Mouse (Mus musculus) heart, postnatal 4 days (tissue): ENCODE results near the gene Fkbp11. TPM values are rescaled to one million over a fixed set of nuclear protein-coding genes. Genes with fewer than 3 reads are reported as not detected.
"Not testable (repeated sequence)": the region's sequence is repeated elsewhere in the genome, so short reads cannot be mapped to it uniquely, and the experiment has no call there.

Experiments used
- DNase-seq: peaks from one replicate; pipeline ENCODE4 v3.0.0; 2021
- total RNA-seq, 2 experiments: library from RNA; stranded (reverse); gene quantifications; 2 replicates each; pipeline ENCODE4 v1.2.3; 2021

Fkbp11 gene
- 10 to 100 TPM; 11.0 to 12.8 TPM for total RNA-seq

DNA sequence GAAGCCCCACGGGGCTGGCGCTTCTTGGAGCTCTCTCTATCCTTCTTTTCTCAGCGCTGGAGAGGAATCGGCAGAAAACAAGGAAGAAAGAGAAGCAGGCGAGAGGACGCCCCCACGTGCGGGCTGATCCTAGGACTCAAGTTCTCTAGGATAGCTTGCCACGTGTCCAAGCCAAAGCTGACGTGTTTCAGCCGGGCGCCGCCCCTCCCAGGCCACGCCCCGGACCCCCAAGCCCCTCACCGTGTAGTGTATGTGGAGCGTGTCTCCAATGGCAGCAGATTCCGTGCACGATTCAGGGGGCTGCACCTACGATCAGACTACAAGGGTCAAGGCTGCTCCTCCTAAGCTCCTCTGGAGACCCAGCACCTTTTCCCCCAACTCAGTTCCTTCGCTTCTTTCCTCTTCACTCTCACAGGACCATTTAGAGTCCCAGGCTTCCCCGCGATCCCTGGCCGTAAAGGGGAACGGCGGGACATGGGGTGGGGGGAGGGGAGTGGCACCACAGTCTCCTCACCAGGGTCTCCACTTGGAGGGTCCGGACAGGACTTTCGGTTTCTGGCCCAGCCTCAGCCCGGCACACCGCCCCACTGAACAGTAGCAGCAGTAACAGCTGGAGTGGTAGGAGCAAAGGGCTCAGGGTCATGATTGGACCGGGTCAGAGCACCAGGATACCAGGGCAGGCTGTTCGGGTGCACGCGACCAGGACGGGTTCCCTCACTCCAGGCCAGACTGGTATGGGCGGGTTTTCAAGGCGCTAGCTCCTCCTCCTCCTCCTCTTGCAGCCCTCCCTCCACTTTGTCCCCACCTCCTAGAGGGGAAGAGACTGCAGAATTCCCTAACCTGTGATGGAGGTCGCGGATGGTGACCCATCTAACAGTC is at the start of gene Fkbp11:
TSS of gene Fkbp11 (minus strand) at position 756 of the 879 bp plus-strand sequence.
- peak; percentile 65 for DNase-seq

DNA sequence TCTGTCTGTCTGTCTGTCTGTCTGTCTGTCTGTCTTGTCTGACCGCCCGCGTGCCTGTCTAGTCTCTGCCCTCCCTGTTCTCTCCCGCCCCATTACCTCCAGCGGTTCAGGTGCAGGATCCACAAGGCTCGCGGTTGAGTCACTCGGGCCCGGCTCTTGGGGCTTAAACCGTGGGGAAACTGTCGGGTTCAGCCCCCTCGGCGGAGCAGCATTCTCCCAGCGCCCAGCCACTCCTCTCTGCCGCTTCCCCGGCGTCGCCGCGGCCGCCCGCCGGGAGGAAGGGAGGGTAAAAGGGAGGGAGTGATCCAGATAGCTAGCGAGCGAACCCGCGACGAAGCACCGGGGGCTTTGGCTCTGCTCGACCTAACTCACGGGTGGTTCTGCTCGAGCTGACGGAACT is 49.8 kb upstream of the Fkbp11 start, which contains the start of gene Wnt10b:
TSS of gene Wnt10b (minus strand) at position 389 of the 400 bp plus-strand sequence.
- DNase-seq = peak; percentile 30

DNA sequence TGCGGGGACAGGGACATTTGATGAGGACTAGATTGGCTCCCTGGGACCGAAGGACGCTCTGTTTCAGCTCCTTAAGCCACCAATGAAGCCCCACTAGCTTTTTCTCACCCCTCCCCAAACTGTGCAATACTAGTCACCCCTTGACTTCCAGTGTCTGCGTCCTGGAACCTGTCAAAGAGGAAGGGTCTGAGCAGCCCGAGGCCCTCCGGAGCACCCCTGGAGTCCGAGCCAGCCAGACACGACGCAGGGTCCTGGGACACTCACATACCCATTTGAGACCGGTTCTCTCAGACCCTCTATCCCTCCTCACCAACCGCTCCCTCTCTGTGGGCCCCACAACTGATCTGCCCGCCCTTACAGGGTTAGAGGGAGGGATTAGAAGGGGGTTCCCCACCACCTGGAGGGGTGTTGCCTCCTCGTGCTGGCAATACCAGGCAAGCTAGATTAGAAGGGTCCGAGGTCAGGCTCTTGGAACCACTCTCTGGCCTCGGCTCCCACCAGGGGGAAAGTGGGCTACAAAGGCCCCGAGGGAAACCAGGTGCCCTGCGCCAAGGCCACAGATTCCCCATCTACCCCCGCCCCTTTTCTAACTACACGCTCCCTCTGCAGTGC is 49.1 kb upstream of the Fkbp11 start:
- DNase-seq = no peak

DNA sequence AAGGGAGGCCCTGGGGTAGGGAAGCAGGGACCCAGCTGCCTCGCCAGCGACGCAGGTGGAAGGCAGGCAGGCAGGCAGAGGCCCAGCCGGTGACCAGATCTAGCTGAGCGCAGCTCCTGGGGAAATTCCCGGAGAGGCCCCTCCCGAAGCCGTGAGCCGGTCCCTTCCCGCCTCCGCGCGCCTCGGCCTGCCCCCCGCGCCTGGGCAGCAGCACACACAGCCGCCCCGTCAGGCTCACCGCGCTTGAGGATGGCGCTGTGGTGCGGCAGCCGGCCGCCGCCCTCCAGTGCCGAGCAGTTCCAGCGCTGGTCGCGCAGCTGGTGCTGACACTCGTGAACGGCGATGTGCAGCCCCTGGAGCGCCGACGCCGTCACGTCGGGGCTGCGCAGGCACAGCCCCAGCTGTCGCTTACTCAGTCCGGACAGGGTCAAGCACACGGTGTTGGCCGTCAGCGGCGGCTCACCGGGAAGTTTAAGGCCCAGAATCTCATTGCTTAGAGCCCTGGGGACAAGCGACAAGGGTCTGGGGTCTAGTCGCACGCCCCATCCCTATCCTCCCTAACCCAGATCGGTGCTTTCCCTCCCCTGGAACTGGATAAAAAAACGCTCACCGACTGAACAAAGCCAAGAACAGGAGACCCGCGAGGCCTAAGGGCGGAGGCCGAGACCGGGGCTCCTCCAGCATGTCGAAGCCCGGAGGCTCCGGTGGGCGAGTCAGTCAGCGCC is 48.4 kb upstream of the Fkbp11 start:
- peak; percentile 36 for DNase-seq

DNA sequence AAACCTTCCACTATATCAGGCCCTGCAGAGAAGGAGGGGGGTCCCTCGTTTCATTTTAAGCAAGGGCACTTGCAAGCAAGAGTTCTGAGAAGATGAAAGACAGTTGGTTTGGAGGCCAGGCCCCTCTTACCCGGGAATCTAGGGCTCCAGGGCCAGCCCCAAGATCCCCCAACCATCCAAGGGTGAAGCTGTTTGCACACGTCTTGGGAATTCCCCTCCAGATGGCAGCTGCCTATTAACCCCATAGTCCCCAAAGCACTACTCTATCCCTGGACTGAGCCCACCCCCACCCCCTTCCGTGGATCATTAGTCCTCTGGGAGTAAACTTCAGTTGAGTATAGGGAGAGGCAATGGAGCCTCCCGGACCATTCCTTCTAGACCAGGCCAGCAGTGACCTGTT is 47.5 kb upstream of the Fkbp11 start:
- no peak for DNase-seq

DNA sequence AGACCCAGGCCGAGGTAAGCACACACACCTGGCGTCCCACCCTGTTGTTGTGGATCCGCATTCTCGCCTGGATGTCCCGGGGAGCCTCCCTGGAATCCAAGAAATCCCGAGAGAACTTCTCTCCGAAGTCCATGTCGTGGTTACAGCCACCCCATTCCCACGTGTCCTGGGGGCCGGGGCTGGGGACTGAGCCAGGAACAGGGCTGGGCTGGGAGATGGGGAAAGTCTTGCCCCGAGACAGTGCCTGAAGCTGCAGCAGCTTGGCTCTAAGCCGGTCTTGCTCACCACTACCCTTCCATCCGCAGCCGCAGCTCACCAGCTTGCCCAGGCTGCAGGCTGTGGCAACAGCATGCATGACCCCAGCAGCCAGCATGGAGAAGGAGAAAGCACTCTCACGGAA is 46.1 kb upstream of the Fkbp11 start:
- DNase-seq = no peak

DNA sequence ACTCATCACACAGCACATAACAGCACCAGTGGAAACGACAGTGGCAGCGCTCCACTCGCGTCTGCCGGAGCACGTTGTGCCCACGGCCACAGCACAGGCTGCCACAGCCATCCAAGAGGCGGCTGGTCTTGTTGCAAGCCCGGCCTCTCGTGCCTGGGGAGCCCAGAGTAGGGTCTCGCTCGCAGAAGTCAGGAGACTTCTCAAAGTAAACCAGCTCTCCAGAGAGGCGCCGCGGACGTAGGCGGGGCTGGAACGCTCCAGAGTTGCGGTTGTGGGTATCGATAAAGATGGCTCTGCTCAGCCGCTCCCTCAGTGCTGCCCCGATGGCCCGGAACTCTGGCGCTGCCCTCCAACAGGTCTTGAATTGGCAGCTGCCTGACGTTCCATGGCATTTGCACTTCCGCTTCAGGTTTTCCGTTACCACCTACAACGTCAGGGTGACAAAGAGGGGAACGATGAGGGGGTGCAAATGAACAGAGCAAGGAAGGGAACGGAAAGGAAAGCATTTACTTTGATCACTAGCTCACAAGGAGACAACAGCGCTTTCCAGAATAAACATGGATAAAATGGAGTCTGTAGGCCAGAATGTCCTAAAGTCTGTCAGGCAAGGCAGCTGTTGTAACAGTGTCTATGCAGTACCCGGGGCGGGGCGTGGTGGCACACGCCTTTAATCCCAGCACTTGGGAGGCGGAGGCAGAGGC is 44.7 kb upstream of the Fkbp11 start:
- peak; percentile 17 for DNase-seq

DNA sequence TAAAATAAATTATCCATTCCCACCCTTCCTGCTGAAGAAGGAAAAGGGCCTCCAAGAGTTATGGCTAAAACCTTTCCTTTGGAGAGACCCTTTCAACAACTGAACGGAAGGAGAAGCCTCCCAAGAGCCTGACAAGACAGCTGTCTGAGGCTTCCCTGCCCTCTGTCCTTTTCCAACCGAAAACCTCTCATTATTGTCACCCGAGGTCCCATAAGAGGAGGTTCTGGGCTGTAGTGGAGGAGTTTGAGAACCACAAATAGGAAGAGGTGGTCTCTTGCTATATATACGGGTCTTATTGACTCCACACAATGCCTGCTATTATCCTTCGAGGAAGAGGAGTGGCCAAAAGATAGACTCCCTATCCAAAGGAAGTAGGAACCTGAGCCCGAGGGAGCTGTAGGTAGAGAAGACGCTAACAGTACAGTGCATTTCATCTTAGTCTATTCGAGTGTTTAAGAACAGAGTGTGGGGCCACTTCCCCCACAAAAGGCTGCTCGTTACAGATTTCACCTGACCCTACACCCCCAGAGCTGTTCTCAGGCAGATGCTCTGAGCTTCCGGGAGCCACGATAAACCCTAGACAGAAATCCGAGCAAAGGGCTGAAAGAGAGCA is 43.9 kb upstream of the Fkbp11 start:
- no peak for DNase-seq

DNA sequence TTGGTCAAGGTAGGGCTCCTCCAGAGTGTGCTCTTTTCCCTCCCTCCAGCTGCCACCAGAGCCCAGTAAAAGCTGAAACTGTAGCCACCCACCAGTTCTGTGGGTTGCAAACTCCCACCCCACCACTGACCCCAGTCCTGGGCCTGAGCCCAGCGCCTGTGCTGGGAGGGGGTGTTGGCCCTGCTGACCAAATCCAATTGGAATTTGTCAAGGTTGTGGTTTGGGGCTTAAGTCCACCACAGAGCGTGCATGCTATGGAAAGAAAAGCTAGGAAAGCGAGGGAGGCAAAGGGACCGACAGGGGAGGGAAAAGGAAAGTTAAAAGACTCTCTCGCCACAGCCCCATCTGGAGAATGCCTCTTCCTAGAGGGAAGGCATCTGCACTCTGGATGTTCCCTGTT is 40.3 kb upstream of the Fkbp11 start:
- DNase-seq = no peak

DNA sequence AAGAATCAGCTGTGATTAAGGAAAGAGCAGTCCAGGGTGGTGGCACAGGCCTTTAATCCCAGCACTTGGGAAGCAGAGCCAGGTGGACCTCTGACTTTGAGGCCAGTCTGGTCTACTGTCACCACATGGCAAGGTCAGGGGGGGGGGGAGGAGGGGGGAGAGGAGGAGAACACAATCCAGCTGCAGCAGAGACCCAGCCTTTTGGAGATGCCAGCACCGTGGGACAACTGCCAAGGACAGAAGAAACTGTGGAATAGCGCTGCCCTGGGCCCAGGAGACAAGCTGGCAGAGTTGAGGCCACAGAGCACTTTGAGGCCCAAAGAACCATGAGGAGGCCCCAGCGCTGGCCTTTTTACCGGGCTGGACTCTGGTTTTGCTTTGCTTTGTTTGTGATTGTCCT is 37.9 kb upstream of the Fkbp11 start:
- no peak for DNase-seq

DNA sequence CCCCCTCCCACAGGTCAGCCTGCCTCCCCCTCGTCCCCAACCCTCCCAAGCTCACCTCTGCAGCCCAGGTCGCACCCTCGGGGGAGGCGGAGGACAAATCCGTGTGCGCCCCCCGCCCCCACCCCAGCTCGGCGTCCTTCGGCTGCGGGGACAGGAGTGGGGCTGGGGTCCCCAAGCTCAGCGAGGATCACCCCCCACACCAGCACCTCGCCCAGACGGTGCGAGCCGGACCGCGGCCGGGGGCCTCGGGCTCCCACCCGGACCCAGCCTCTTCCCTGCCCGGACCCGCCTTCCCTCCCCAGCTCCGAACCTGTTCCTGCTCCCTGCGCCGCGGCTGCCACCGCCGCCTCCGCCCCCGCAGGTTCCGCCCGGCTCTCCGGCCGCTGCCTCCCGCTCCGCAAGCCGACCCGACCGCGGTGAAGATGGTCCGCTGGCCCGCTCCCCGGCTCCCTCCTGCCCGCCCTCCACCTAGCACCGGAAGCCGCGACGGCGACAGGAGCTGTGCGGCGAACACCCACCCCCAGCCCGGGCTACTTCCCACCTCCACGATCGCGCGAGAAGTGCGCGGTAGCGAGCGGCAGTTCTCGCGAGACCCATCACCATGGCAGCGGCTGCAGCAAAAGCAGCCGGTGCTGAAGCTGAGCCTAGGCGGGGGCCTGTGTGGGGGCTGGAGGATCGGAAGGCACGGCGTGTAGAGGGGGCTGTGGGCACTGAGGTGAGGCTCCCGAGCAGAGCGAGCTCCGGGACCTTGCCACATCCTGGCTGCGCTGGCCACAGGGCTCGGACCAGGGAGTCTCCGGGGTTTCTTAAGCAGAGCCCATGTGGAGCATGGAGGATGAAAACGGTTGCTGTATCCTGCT is 34.9 kb upstream of the Fkbp11 start, which contains the start of gene Arf3:
TSS of gene Arf3 (minus strand) at position 545 of the 860 bp plus-strand sequence.
- DNase-seq = peak; percentile 97

DNA sequence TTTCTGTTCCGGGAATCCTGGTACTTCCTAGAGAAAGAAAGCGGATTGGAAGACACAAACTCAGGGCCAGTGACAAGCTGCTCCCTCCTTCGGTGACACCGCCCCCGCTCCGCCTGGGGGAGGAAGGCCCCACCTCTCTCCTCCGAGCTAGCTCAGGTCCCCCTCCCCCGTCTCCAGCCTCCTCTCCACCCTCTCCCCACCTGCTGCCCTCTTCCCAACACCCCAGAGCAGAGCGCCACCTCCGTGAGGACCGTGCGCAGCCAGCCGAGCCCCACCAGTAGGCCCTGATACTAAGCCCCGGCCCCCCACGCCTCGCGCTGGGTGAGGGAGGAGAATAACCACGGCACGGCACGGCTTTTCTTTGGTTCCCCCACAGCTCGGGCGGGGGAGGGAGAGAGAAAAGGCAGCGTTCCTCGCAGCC is 34.2 kb upstream of the Fkbp11 start:
- peak; percentile 75 for DNase-seq

DNA sequence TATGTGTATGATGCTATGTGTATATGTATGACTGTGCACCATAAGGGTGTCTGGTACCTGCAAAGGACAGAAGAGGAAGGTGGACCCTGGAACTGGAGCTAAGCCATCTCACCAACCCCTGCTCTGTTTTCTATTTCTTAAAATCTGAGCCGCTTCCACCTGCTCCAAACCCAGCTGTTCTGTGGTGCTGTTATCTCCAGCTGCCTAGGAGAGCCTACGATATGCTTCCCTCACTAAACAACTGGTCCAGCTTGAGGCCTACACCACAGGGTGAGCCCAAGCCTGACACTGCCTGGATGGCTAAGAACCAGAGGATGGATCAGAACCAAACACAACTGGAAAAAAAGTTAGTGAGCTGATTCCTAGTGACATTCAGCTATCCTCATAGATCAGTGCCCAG is 26.1 kb upstream of the Fkbp11 start:
- DNase-seq = no peak

DNA sequence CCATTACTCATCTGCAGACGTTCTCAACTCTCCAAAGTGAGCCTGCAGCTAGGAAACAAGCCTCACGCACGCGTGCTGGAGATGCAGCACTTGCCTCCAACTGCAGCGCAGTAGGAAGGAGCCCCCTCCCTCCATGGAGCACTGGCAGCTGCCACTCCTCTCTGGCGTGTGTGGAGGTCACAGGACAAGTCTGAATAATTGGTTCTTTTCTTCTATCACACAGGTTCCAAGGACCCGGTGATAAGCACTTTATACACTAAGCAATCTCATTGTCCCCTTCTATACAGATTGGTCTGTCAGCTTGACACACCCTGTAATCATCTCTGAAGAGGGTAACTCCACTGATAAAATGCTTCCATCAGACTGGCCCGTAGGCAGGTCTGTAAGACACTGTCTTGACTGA is 25.0 kb upstream of the Fkbp11 start:
- no peak for DNase-seq

DNA sequence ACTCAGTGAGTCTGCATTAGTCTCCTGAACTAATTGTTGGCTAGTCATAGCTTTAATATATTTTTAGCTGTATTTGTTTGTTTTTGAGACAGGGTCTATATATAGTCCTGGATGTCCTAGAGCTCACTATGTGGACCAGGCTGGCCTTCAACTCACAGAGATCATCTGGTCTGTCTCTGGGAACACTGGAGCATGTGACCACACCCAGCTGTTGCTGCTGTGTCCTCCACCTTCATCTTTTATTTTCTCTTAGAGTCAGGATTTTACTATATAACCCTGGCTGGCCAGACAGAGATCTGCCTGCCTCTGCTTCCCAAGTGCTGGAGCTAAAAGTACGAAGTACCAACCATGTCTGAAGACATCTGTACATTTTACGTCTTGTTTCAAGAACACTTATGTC is 21.1 kb upstream of the Fkbp11 start:
- no peak for DNase-seq

DNA sequence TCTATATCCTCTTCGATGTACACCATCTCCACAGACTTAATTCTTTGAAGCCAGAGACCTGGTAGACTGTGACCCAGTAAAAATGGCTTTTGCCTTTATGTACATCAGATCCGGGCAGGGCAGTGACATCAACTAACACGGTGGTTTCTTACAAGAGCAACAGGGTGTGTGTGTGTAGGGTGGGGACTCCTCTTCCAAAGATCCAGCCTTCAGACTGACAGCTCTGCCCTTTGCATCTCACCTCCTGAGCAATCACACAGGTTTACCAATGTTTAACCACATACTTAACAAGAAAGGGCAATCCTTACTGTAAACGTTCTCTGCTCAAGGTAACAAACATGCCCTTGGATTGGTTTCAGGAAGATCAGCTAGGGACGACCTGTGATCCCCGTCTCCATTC is 19.3 kb upstream of the Fkbp11 start:
- DNase-seq = no peak

DNA sequence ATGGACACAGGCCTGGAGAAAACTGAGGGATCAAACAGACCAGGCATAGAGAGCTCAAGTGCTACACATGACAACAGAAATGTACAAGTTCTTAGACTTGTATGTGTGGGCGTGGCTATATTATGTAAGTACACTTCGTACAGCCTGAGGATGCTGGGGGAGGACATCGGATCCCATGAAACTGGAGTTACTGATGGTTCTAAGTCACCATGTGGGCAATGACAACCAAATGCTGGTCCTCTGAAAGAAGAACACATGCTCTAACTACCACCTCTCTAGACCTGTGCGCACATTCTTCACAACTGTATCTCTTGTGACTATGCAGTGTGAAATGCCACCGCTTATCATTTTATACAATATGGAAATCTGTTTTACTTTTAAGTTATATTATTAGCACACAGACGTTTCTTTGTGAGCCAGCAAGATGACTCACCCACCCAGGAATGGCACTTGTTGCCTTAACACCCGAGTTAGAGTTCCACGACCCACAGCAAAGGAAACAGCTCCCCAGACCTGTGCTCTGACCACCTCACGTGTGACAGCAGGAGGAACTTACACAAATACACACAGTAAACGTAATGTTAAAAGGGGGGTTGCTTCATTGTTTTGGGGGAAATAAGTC is 18.5 kb upstream of the Fkbp11 start:
- no peak for DNase-seq

DNA sequence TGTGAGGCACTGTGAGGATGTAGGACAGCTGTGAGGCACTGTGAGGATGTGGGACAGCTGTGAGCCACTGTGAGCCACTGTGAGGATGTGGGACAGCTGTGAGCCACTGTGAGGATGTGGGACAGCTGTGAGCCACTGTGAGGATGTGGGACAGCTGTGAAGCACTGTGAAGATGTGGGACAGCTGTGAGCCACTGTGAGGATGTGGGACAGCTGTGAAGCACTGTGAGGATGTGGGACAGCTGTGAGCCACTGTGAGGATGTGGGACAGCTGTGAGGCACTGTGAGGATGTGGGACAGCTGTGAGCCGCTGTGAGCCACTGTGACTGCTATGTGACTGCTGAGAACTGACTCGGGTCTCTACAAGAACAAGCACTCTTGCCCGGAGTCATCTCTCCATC is 15.9 kb upstream of the Fkbp11 start:
- not testable (repeated sequence) for DNase-seq

DNA sequence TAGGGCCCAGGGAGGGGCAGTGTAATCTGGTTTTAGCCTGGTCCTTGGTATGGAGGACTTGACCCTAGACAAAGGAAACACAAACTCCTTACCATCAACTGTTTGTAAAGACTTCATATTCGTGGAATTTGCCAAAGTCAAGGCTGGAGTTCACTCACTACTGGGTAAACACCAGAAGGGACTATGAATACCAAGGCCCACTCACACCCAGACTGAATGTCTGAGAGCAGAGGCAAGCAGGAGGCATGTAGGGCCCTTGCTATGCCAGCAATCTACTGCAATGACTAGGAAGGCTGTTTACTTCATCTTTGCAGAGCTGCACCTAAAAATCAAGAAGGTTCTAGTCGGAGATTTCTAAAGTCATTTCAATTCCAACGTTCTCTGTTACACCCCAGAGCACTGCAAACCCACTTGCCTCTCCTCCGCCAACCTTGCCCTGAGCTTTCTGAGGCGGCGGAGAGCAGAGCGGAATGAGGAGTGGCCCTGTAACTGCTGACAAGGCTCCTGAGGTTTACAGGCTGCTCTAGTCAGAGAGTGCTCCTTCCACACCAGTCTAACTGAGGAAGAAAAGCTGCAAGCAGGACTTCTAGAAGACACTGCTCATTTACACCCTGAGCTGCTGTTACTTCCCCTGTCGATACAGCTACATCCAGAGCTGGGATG is 14.9 kb upstream of the Fkbp11 start:
- DNase-seq = no peak

DNA sequence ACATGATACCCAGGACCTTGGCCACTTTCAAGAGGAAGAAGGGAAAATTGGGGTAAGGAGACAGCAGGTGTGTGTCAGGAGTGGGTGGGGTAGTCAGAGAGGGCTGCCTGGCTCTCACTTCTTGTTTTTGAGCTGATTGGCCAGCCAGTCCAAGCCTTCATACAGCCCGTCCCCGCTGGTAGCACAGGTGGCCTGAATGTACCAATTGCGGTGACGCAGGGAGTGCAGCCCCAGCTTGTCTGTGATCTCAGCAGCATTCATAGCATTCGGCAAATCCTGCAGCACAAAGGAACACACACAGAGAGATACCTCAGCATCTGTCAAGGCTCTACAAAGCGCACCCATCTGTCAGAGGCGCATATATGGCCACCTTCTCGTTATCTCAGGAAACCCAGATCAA is 12.2 kb upstream of the Fkbp11 start:
- no peak for DNase-seq
